Mouse (Mus musculus) layer of hippocampus, adult 18-20 months (tissue): Measurements from ENCODE around the gene Zfp708. TPM values are rescaled to one million over a fixed set of nuclear protein-coding genes. Genes with fewer than 3 reads are reported as not detected.
A peak's percentile ranks its signal among the peaks of the same experiment; 100 is the strongest.
"Not testable (repeated sequence)": the region's sequence is repeated elsewhere in the genome, so short reads cannot be mapped to it uniquely, and the experiment has no call there.

ENCODE experiments used
- DNase-seq, 2 experiments: peaks; one replicate each; pipeline ENCODE4 v3.0.0; 2022; ENCODE audit warnings: low spot score in 2 of 2
- long read RNA-seq: library from polyadenylated mRNA; stranded (forward); transcript quantifications from one replicate; pipeline ENCODE4 v2.0.0, GENCODE M21; 2021
- total RNA-seq, 2 experiments: library from RNA; stranded (reverse); gene quantifications; 2 replicates each; pipeline ENCODE4 v1.2.3; 2021

Gene Zfp708
- 1 to 10 TPM; 2.4 to 3.2 TPM for total RNA-seq
- long read RNA-seq, partial matches to known transcripts, result 1 of 3 reads
- long read RNA-seq, other reads (novel, unspliced or antisense), result 0 of 3 reads

DNA sequence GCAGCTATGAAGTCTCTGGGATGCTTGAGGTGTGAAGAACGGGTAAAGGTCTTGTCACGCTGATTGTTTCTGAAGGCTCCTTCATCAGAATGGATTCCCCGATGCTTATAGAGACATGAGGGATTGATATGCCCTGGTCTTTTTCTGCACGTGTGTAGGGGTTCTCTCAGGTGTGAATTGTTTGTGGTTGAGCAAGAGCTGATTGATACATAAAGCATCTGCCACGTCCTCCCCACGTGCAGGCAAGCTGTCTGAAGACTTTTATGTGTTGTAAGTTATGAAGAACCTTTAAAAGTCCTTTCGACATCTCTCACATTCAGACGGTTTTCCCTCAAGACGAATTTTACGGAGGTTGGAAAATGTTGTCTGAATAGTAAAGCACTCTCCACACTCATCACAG lies at the start of gene Zfp708:
Gene Zfp708 (minus strand): TSS at position 101 of the 400 bp plus-strand sequence.
- DNase-seq, result no peak

- DNase-seq, result peak; percentile 88 to 94
These were observed 30.4 kb upstream of the Zfp708 start for GRCm38 (mm10) chr13:67128038-67128721.

- DNase-seq, result not testable (repeated sequence)
These were observed 29.7 kb upstream of the Zfp708 start for GRCm38 (mm10) chr13:67127507-67127906.

GRCm38 (mm10) chr13:67124460-67124859 lies 26.7 kb upstream of the Zfp708 start:
- DNase-seq, result no peak

DNA sequence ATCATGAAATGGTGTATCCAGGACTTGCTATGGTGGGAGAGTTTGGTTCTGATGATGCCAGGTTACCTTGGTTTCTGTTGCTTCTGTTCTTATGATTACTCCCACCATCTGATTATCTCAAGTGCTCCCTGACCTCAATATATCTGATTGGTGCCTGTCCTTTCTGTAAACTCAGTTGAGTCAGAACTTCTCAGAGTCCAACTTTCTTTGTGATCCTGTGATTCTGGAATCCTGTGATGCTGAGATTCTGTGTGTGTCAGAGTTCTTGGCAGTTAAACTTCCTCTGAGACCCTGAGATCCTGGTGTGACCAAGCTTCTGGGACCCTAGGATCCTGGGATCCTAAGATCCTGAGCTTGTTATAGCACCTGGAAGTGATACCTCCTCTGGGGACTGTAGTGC lies 23.6 kb upstream of the Zfp708 start, which contains the start of gene Zfp759:
Gene Zfp759 (plus strand): TSS at position 301 of the 400 bp plus-strand sequence.
- not testable (repeated sequence) for DNase-seq

GRCm38 (mm10) chr13:67116163-67116562 lies 18.4 kb upstream of the Zfp708 start, which contains the start of gene Rslcan18:
Gene Rslcan18, minus strand, starts transcription at chr13:67116263.
- DNase-seq, result not testable (repeated sequence)

- no peak for DNase-seq
These were observed 15.5 kb upstream of the Zfp708 start for GRCm38 (mm10) chr13:67113287-67113686.

DNA sequence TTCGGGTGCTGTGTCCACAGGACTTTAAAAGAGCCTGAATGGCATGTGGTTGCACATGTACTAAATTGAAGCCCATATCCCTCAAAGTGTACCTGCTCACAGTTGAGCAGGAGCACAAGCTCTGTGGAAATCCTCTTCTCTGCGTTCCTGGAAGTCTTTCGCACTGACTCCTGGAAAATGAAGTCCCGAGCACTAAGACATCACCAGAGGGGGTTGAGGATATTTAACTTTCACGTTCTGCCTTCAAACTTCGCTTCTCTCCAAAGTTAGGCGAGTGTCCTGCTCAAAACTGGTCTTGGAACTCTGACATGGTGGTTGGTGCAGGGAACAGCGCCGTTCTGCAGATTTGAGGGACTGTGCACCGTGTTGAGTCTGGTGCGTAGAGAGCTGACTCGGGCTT lies 14.3 kb upstream of the Zfp708 start:
- DNase-seq, result peak in 1 of 2 experiments; percentile 28

- DNase-seq, result no peak
These were observed 11.0 kb upstream of the Zfp708 start for GRCm38 (mm10) chr13:67108821-67109206.

GRCm38 (mm10) chr13:67108194-67108820 lies 10.5 kb upstream of the Zfp708 start, which contains the start of gene Gm28557:
Gene Gm28557, minus strand, starts transcription at chr13:67108604.
- DNase-seq, result peak; percentile 90 to 99

GRCm38 (mm10) chr13:67107681-67108080 lies 9.9 kb upstream of the Zfp708 start:
- no peak for DNase-seq

DNA sequence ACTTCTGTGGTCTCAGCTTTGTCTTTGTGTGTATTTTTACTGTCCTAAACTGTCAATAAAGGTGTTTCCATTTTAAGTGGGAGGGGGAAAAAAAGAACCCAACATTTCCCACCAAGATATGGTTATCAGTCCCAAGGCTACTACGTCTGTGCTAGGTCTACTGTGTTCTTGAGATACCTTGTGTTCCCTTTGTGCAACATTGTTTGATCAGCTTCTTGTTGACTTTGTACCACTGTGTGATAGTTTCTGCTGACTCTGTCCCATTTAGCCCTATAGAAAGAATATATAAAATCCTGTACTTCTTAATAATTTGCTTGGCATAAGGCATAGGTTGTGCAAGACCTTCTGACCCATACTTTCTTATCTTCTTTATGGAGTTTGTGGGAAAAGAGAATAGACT lies 7.6 kb downstream of the Zfp708 start:
- no peak for DNase-seq

DNA sequence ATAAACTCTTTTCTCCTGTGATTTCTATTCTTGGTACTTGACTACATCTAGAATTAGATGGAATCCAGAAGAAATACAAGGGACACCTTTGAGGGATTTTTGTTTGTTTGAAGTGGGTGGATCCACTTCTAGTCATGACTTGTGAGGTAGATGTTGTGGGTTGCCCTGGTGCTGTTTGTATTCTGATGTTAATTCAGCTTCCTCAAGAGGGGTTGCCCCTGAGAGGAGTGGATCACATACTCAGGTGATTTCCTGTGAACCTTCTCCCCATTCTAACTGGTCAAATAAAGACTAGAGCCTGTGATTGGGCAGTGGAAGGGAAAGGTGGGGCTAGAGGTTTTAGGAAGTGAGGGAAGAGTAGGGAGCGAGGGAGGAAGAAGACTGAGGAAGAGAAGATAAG lies 15.8 kb downstream of the Zfp708 start:
- DNase-seq, result no peak

- peak; percentile 73 to 87 for DNase-seq
These were observed 16.5 kb downstream of the Zfp708 start for GRCm38 (mm10) chr13:67081142-67081713.

- no peak for DNase-seq
These were observed 20.5 kb downstream of the Zfp708 start for GRCm38 (mm10) chr13:67077244-67077643.

DNA sequence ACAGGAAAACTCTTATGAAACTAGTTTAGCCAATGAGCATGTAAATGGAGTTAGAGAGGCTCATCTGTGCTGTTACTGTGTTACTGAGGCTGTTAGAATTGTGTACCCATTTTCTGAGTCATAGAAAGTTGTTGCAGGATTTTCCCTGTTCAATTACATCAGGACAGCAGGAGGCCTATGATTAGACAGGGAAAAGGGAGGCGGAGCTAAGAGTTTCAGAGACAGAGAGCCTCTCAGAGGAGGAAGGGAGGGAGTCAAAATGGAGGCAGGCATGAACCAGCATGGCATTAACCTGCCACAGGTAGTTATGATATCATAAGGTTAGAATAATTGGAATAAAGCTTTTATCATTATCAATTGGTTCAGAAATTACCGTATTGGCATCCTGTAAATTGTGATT lies 25.0 kb downstream of the Zfp708 start:
- no peak for DNase-seq

GRCm38 (mm10) chr13:67065386-67065785 lies 32.4 kb downstream of the Zfp708 start:
- no peak for DNase-seq

DNA sequence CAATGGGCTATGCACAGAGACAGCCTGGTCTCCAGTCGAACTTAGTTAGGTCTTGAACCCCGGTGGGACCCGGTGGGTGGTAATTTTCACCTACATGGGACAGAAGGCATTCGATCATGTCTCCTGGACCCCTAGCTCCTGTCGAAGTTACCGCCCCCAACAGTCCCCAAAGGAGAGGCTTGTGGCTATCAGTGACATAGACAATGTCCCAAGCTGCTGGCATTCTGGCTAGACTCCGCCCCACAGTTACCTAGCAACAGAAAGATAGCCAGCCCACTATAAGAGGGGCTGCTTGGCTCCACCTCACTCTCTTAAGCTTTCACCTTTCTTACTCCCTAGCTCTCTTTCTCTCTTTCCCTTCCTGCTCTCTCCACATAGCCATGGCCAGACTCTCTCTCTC lies 35.3 kb downstream of the Zfp708 start:
- no peak for DNase-seq

DNA sequence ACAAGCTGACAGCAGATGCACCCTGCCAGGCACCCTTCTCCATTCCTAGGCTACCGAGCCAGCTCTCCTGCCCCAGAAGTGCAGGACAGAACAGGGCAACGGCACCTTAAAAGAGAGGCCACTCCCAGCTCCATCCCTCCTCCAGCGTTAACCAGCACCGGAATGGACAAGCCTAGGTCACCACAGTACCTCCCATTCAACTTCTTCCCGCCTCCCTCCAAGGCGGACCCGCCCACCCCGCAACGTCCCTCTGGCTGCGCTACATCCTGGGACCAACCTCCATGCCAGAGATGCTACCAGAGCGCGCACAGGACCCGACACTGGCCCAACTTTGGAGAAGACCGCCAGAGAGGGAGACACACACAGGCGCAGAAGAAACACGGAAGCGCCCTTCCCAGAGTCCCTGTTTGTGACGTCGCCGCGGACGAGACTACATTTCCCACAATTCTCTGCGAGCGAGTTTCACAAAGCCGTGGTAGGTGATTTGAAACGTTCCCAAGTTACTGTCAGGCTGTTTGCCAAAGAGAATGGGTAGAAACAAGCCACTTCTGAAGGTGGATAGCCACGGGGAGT lies 36.9 kb downstream of the Zfp708 start, which contains the start of gene Zfp712:
Gene Zfp712 (minus strand): TSS at position 385 of the 573 bp plus-strand sequence.
- DNase-seq, result peak; percentile 88 to 97

DNA sequence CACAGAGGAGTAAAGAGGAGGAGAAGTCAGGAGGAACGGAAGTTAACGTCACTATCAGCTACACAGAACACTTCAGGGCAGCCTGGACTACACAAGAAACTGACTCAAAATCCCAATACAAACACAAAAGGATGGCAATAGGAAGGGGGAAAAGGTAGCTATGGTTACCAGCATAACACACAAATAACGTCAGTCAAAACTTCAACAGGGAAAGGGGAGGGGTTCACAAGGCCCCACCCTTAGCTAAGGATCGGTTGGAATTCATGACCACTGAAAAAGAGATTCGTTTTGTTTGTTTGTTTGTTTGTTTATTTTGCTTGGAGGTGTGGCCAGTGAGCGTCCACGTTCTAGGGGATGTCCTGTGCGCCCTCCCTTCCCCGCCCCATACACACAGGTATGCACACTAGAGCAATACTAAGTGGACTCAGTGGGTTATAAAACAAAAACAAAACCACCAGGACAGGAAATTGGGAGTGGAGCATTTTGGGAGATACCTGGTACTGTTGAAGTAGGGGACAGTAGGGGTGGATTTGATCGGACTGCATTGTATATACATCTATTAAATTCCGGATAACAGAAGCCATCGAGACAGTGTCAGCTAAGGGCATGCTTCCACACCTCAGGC lies 37.5 kb downstream of the Zfp708 start:
- DNase-seq, result no peak
